Mouse (Mus musculus) ES-Bruce4 (cell line): ENCODE measurements at regions not wholly inside any gene's neighbourhood (a gene's known extent, or its start where the extent isn't known, plus 50 kb on each side); places are given as distances from the start of the nearest gene placed in this dataset.

Experiments
- CTCF ChIP-seq: IDR thresholded peaks from one replicate; pipeline ENCODE4 v1.8.1; 2011; ENCODE audit warnings: low read depth, low read length
- EP300 ChIP-seq: IDR thresholded peaks from 2 replicates; pipeline ENCODE4 v1.6.1; 2011; ENCODE audit warnings: low read depth, low read length; ENCODE audit not compliant: insufficient read depth

GRCm38 (mm10) chr13:40645646-40646045 lies 92.5 kb downstream of the Tfap2a start:
- TF ChIP-seq CTCF: no peak
- no peak for TF ChIP-seq EP300
